Mouse (Mus musculus) stomach, postnatal 0 days (tissue): ENCODE data around the gene Smad5. TPM values are rescaled to one million over a fixed set of nuclear protein-coding genes. Genes with fewer than 3 reads are reported as not detected.

Source experiments
- ATAC-seq: fragments of 200-750 bp; cut with Nextera tagmentation; 2 replicates; pipeline ENCODE4 v1.8.0; 2017; ENCODE audit not compliant: low FRiP score, low TSS enrichment
- DNase-seq: peaks from one replicate; pipeline ENCODE4 v3.0.0-alpha.2; 2016; ENCODE audit warnings: low spot score
- H3K27ac ChIP-seq: fragments of 300-500 bp; sonication (generic); replicated peaks from 2 replicates; pipeline ENCODE4 v1.5.1; 2014; ENCODE audit warnings: mild to moderate bottlenecking, control low read depth
- H3K27me3 ChIP-seq: fragments of 300-500 bp; sonication (generic); 2 replicates; pipeline ENCODE4 v1.6.1; 2014; ENCODE audit warnings: low read length; ENCODE audit not compliant: control insufficient read depth, insufficient read depth
- H3K36me3 ChIP-seq: fragments of 300-500 bp; sonication (generic); 2 replicates; pipeline ENCODE4 v1.6.1; 2014; ENCODE audit warnings: low read length, mixed read lengths; ENCODE audit not compliant: control insufficient read depth, insufficient read depth
- H3K4me1 ChIP-seq: fragments of 300-500 bp; sonication (generic); replicated peaks from 2 replicates; pipeline ENCODE4 v1.6.1; 2014; ENCODE audit warnings: antibody characterized with exemption; ENCODE audit not compliant: control insufficient read depth, insufficient read depth
- H3K4me2 ChIP-seq: fragments of 300-500 bp; sonication (generic); replicated peaks from 2 replicates; pipeline ENCODE4 v1.6.1; 2014; ENCODE audit warnings: low read depth, mild to moderate bottlenecking, control low read depth, moderate library complexity
- H3K4me3 ChIP-seq: fragments of 300-500 bp; sonication (generic); 2 replicates; pipeline ENCODE4 v1.5.1; 2014; ENCODE audit warnings: low read depth, low read length, control low read depth
- H3K9ac ChIP-seq: fragments of 300-500 bp; sonication (generic); 2 replicates; pipeline ENCODE4 v1.6.1; 2014; ENCODE audit warnings: mild to moderate bottlenecking, low read length, control low read depth, mixed read lengths
- H3K9me3 ChIP-seq: fragments of 300-500 bp; sonication (generic); 2 replicates; pipeline ENCODE4 v1.6.1; 2016; ENCODE audit warnings: low read length; ENCODE audit not compliant: control insufficient read depth
- CTCF ChIP-seq: IDR thresholded peaks from 2 replicates; pipeline ENCODE4 v1.5.1; 2016; ENCODE audit warnings: antibody characterized with exemption, low read depth, mild to moderate bottlenecking, moderate library complexity
- EP300 ChIP-seq: optimal IDR thresholded peaks from 2 replicates; pipeline ENCODE3; 2016; ENCODE audit warnings: antibody characterized with exemption
- WGBS: fragments of 180-500 bp; shearing (Covaris S2); extraction: QIAGEN DNeasy Blood & Tissue Kit; methylation state at CpG from one replicate; pipeline ENCODE4 v1.1.7; 2014; 5-methylcytosine and 5-hydroxymethylcytosine counted together
- polyA plus RNA-seq: library from polyadenylated mRNA; unstranded; fragments of >200 nt; fragmentation: Nextera tagmentation; extraction: Ambion mirVana; gene quantifications from 2 replicates; pipeline ENCODE4 v1.2.1, GENCODE M21; 2015

Gene Smad5
- 9.4 and 10.3 TPM in 2 replicates for polyA plus RNA-seq

DNA sequence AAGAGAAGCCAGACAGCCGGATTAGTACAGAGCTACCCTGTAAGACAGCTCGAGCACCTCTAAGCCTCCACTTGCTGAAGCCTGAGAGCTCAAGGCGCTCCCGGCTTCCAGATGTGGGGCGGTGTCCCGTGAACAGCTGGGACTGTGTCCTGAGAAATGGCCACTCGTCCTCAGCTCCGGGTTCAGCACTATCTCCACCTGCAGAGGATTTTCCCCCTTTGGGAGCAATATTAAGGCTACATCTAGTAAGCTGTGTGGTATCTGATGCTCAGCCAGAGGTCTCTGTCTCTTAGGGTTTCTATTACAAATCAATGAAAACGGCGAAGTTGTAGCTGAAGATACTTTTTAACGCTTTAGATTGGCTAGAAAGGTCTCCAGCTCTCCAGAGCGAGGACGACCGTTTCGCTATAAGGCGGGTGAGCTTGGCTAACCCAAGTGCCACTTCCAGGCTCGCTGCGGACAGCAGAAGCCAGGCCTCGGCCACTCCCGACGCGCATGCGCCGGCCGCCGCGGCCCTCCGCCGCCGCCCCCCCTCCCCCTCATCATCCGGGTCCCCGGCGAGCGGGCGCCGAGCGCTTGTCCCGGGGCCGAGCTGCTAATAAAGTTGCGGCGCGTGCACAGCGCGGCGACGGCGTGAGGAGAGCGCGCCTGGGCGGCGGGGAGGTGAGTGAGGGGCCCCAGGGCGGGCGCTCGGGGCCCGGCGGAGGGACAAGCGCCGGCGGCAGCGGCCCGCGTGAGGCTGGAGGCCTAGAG, at the start of gene Smad5:
Gene Smad5 (plus strand): TSS at position 542 of the 753 bp plus-strand sequence.
- peak within 1 kb of the TSS; percentile 100 for H3K27ac ChIP-seq
- H3K4me2 ChIP-seq = peak within 1 kb of the TSS; percentile 63
- H3K4me1 ChIP-seq = peaks cover 2% of the 10 kb centered on the region
- peak within 1 kb of the TSS; percentile 76 for H3K4me3 ChIP-seq
- H3K9ac ChIP-seq = peak within 1 kb of the TSS; percentile 98
- WGBS = 3% methylated on average over 61 of the region's 62 CpGs
- no peaks in the 10 kb centered on the region for H3K27me3 ChIP-seq
- no peaks in the 10 kb centered on the region for H3K9me3 ChIP-seq
- no peaks in the 10 kb centered on the region for H3K36me3 ChIP-seq
- ATAC-seq (peak; percentile 90), DNase-seq (peak; percentile 96)
- TF ChIP-seq CTCF = no peak
- TF ChIP-seq EP300 = no peak

DNA sequence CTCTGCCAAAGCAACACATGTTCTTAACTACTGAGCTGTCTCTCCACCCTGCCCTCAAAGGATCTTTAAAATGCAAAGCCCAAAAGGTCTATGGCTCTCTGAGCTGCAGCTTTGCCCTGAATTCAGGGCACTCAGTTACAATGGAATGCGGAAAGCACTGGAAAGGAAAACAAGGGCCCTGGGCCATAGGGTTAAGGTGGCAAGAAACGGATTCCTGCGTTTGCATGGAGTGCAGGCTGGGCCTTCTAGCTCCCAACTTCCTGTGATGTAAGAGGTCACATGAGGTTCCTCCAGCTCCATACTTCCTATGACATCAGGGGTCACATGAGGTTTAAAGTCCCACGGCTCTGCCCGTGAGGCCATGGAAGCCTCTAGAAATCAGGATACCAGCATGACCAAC, 48.6 kb upstream of the Smad5 start:
- Histone ChIP-seq H3K4me2 (no peak overlapping the region), H3K4me3 (no peak overlapping the region), H3K27ac (no peak overlapping the region), H3K9ac (no peak overlapping the region), H3K27me3 (no peaks in the 10 kb centered on the region), H3K4me1 (peaks cover 2% of the 10 kb centered on the region; the same call in 1 of the 2 replicates), H3K36me3 (no peaks in the 10 kb centered on the region), H3K9me3 (no peaks in the 10 kb centered on the region)
- TF ChIP-seq EP300 (no peak), CTCF (no peak)
- DNase-seq = no peak
- no peak for ATAC-seq
- WGBS = 70% methylated on average over 5 of the region's 5 CpGs

DNA sequence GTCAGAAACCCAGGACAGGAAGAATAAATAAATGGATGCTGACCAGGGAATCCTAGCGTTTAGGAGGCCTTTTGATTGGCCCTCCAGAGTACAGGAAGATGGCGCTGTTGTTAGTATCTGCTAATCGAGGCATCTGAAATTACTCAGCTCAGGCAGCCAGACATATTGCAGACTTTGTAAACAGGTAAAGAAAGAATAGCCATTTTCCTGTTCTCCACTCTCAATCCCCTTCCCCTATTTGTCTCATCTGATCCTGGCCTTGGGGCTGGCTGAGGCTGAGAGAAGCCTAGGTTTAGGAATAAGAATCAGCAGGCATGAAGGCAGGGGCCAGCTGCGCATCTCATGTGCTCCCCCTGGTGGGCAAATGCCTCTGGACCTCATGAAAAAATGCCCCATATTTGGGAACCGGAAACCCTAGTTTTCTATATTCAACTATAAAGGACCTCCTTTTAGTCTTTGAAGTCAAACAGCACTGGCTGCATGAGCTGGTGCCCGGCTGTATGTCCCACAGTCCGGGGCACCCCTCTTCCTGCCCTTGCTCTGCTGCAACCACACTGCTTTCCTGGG, 44.8 kb upstream of the Smad5 start:
- DNase-seq (peak; percentile 79), ATAC-seq (no peak)
- TF ChIP-seq CTCF = peak; percentile 90
- no peak for TF ChIP-seq EP300

DNA sequence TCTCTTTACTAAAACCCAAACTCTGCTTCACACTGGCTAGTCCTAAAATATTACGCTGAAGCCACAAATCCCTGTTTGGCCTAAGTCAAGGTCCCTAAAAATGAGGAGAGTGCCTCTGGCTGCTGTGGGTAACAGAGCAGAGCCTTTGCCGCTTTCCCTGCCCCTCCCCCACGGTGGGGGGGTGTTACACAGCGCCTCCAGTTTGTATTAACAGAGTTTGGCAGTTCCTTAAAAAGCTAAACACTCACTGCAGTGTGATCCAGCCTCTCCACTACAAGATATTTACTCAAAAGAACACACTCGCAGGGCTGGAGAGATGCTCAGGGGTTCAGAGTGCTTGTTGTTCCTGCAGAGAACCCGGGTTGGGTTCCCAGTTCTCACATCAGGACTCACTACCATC, 43.9 kb upstream of the Smad5 start:
- DNase-seq = no peak
- ATAC-seq = peak; percentile 19; the same call in 1 of the 2 replicates
- TF ChIP-seq CTCF (peak; percentile 25), EP300 (no peak)
- H3K4me3 ChIP-seq = no peak overlapping the region
- no peaks in the 10 kb centered on the region for H3K36me3 ChIP-seq
- peak overlapping the region; percentile 30; the same call in 1 of the 2 replicates for H3K27ac ChIP-seq
- 37% methylated on average over 6 of the region's 6 CpGs for WGBS
- no peak overlapping the region for H3K4me2 ChIP-seq
- H3K4me1 ChIP-seq = peaks cover 2% of the 10 kb centered on the region; the same call in 1 of the 2 replicates
- no peak overlapping the region for H3K9ac ChIP-seq
- no peaks in the 10 kb centered on the region for H3K27me3 ChIP-seq
- H3K9me3 ChIP-seq = no peaks in the 10 kb centered on the region

More for the DNA sequence above, 44.8 kb upstream of the Smad5 start:
- Histone ChIP-seq H3K36me3 (no peaks in the 10 kb centered on the region), H3K4me2 (no peak overlapping the region), H3K4me1 (peaks cover 2% of the 10 kb centered on the region; the same call in 1 of the 2 replicates), H3K9me3 (no peaks in the 10 kb centered on the region), H3K27me3 (no peaks in the 10 kb centered on the region), H3K4me3 (no peak overlapping the region), H3K9ac (no peak overlapping the region), H3K27ac (no peak overlapping the region)
- WGBS = 29% methylated on average over 7 of the region's 7 CpGs

DNA sequence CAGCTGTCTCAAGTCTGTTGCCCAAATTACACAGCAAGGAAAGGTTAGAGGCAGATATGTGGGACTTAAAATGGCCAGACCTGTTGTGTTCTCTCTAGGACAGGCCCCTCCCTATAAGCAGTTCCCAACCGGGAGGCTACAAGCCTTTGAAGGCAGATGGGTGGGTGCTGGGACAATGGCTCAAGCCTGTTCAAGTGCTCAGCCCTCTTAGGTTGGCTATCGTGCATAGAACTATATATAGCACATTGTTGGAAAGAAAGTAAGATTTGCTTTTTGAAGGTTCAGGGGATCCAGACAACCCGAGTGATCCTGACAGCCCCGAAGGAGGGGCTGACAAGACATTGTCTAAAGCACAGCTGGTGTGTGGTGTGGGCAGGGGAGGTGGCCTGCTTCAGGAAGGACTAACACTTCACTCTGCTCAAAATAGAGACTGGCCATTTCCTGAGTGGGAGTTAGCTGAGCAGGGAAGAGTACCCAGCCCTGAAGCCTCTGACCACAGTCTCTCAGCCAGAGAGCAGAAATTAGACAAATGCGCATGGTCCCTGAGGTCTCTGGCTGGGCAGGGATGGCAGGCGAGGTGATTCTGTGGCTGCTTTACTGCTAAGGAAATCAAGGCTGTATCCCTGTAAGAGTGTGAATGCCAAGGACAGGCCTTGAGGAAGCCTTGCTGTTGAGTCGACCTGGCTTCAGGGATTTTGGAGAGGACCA, 40.7 kb upstream of the Smad5 start:
- 0 out of 2 replicates have a peak overlapping the region, but pooled peaks have one; percentile 35 for H3K27ac ChIP-seq
- 48% methylated on average over 7 of the region's 7 CpGs for WGBS
- no peaks in the 10 kb centered on the region for H3K9me3 ChIP-seq
- peaks cover 2% of the 10 kb centered on the region; the same call in 1 of the 2 replicates for H3K4me1 ChIP-seq
- H3K9ac ChIP-seq = no peak overlapping the region
- H3K36me3 ChIP-seq = no peaks in the 10 kb centered on the region
- TF ChIP-seq CTCF (no peak), EP300 (no peak)
- no peak overlapping the region for H3K4me2 ChIP-seq
- no peak overlapping the region for H3K4me3 ChIP-seq
- no peak for ATAC-seq
- no peaks in the 10 kb centered on the region for H3K27me3 ChIP-seq
- no peak for DNase-seq
